In the genomic region with DNA sequence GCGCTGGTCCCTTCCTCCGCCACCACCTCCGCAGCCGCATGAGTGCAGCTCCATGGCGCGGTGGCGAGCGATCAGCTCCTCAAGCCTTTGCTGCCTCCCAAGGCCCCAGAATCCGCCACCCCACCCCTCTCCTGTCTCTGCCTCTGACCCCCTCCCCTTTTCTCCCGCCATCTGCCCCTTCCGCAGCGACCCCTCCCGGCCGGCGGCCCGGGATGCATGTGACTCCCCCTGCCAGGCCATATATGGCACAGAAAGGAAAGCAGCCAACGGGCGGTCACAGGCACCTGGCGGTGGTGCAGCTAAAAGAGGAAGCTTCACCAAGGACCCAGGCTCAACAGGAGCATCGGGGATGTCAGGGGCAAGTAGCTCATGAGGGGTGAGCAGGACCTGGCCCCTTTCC, we compare ENCODE assay signal across 8 mouse cellular contexts. TPM values are rescaled to one million over a fixed set of nuclear protein-coding genes. Genes with fewer than 3 reads are reported as not detected.
DNase-seq lines count a peak whose midpoint lies in the region; ATAC-seq and TF ChIP-seq lines count a peak whose summit lies in the region.
"Not testable (repeated sequence)": the region's sequence is repeated elsewhere in the genome, so short reads cannot be mapped to it uniquely, and the experiment has no call there.

No protein-coding gene starts in this region.

- H3K4me3 ChIP-seq in hindbrain, postnatal 0 days (ENCODE audit: low read length), result peak overlapping the region; percentile 30
- not testable (repeated sequence) for H3K4me3 ChIP-seq in lung, adult 2 months (replicated peaks; ENCODE audit: extremely low read depth, low read depth, low read length)
- H3K4me3 ChIP-seq in neural tube, embryonic 12.5 days, result peak overlapping the region; percentile 24

- TF ChIP-seq CTCF in hindbrain, postnatal 0 days (IDR thresholded peaks at IDR 0.05; ENCODE audit: low read depth), result peak; percentile 62
- TF ChIP-seq CTCF in lung, adult 2 months (IDR thresholded peaks at IDR 0.05; ENCODE audit: insufficient read depth, low read length), result not testable (repeated sequence)

- not testable (repeated sequence) for ATAC-seq in hindbrain, postnatal 0 days; neural tube, embryonic 12.5 days (ENCODE audit: low FRiP score, low read depth)

- H3K9ac ChIP-seq in hindbrain, postnatal 0 days (replicated peaks; ENCODE audit: low read length), result not testable (repeated sequence)
- H3K9ac ChIP-seq in neural tube, embryonic 12.5 days, result peak overlapping the region; percentile 42; the same call in 1 of the 2 replicates

- not testable (repeated sequence) for H3K9me3 ChIP-seq in hindbrain, postnatal 0 days (ENCODE audit: low read length); neural tube, embryonic 12.5 days

- TF ChIP-seq POLR2A in lung, adult 2 months (IDR thresholded peaks at IDR 0.05; ENCODE audit: borderline replicate concordance, extremely low read depth, low read depth, low read length), result not testable (repeated sequence)

- H3K27ac ChIP-seq in hindbrain, postnatal 0 days; neural tube, embryonic 12.5 days: not testable (repeated sequence)

- H3K36me3 ChIP-seq in hindbrain, postnatal 0 days (ENCODE audit: insufficient read depth, low read length); neural tube, embryonic 12.5 days: not testable (repeated sequence)

- 0% methylated on average over 11 of the region's 20 CpGs for WGBS in hindbrain, postnatal 0 days
- 3% methylated on average over 16 of the region's 20 CpGs for WGBS in lung, adult 2 months
- 5% methylated on average over 14 of the region's 20 CpGs for WGBS in neural tube, embryonic 12.5 days

- H3K4me2 ChIP-seq in hindbrain, postnatal 0 days (ENCODE audit: low read depth, low read length), result peak overlapping the region; percentile 51
- peak overlapping the region; percentile 62 for H3K4me2 ChIP-seq in neural tube, embryonic 12.5 days (replicated peaks)

- H3K4me1 ChIP-seq in hindbrain, postnatal 0 days (ENCODE audit: insufficient read depth, low read length); lung, adult 2 months (ENCODE audit: control insufficient read depth, insufficient read depth, low read length); neural tube, embryonic 12.5 days: not testable (repeated sequence)

- H3K27me3 ChIP-seq in hindbrain, postnatal 0 days (ENCODE audit: insufficient read depth, low read length); neural tube, embryonic 12.5 days (replicated peaks): not testable (repeated sequence)

- peak; percentile 54 for DNase-seq in Muller cell, postnatal 12 days (ENCODE audit: inconsistent ontology term)
- peak; percentile 54 for DNase-seq in embryo, embryonic 9.5 days (ENCODE audit: extremely low spot score)
- DNase-seq in gastrocnemius, postnatal 4 days (ENCODE audit: low spot score in 2 of 2), result peak; percentile 7 to 11
- peak; percentile 69 for DNase-seq in hindbrain, postnatal 0 days (ENCODE audit: low spot score)
- peak; percentile 6 to 19 for DNase-seq in left cerebral cortex, adult 18-20 months (ENCODE audit: low spot score in 2 of 2)
- DNase-seq in lung, adult 2 months, result peak; percentile 8
- DNase-seq in thymus, adult 18-20 months, result peak; percentile 25 to 26

RNA-seq across cellular contexts. Expression of gene Gm3629, which starts 14.6 kb away (rescaled TPM):
- 1 to 10 TPM; 1.5 TPM for total RNA-seq in gastrocnemius, postnatal 4 days (2021)
- total RNA-seq in hindbrain, postnatal 0 days (2014; rRNA removed), result 0.18 TPM in 1 of 2 replicates, not detected in the other
- polyA plus RNA-seq in hindbrain, postnatal 0 days (2015; fragmentation: Nextera tagmentation; extraction: Ambion mirVana), result 0.55 and 1.8 TPM in 2 replicates
- under 1 TPM in 1 of 2 experiments, not detected in 1; 0.28 TPM for total RNA-seq in left cerebral cortex, adult 18-20 months (2021)
- 0.11 and 0.14 TPM in 2 replicates for polyA plus RNA-seq in lung, adult 2 months (2012; rRNA removed)
- 0.15 and 0.19 TPM in 2 replicates for polyA plus RNA-seq in neural tube, embryonic 12.5 days (2016; fragmentation: Nextera tagmentation; extraction: Ambion mirVana)

RNA-seq across cellular contexts. Expression of gene Gm3460, which starts 17.2 kb away (rescaled TPM):
- total RNA-seq in gastrocnemius, postnatal 4 days (2021), result not detected
- not detected in 2 replicates for total RNA-seq in hindbrain, postnatal 0 days (2014; rRNA removed)
- 0.45 TPM in 1 of 2 replicates, not detected in the other for polyA plus RNA-seq in hindbrain, postnatal 0 days (2015; fragmentation: Nextera tagmentation; extraction: Ambion mirVana)
- not detected for total RNA-seq in left cerebral cortex, adult 18-20 months (2021)
- not detected in 2 replicates for polyA plus RNA-seq in lung, adult 2 months (2012; rRNA removed)
- polyA plus RNA-seq in neural tube, embryonic 12.5 days (2016; fragmentation: Nextera tagmentation; extraction: Ambion mirVana), result not detected in 2 replicates

Comparison
In these comparisons a context has a peak if more than half of its experiments do, and no peak if none do; other contexts are left out.
1. DNase-seq: peak in every context shown above with its lines; median percentile 69 in hindbrain, postnatal 0 days; 54 in Muller cell, postnatal 12 days; 54 in embryo, embryonic 9.5 days; 26 in thymus, adult 18-20 months; 12 in left cerebral cortex, adult 18-20 months; 9 in gastrocnemius, postnatal 4 days; 8 in lung, adult 2 months.